21 mouse cellular contexts compared by ENCODE assay signal in the genomic region with DNA sequence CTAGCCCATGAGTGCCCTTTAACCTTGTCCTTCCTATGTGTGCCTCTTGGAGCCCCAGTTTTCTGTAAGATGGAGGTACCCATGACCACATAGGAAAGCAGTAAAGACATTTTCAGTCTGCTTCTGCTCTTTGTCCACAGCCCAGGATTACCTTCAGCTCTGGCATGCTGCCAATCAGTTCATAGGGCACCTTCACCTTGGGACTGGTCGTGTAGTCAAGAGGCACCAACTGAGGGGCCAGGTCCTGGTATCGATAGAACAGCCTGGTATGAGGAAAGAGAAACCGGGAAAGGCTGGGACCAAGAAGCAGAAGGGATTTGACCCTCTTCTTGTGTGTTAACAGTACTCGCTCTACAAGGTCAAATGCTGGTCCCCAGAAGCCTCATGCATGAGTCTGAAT. TPM values are rescaled to one million over a fixed set of nuclear protein-coding genes. Genes with fewer than 3 reads are reported as not detected.
"Had no signal": no experiment of that assay in that cellular context is flagged by ENCODE, and none has a peak within 500 bp of the region (broad histone marks: within the 10 kb centered on the region; RNA-seq: fewer than 3 reads in every experiment).

No protein-coding gene starts in this region.

- ATAC-seq: midbrain, embryonic 16.5 days had no signal

- H3K4me1 ChIP-seq: limb, embryonic 15.5 days; midbrain, embryonic 12.5 days; neural tube, embryonic 13.5 days had no signal

- H3K27ac ChIP-seq: limb, embryonic 15.5 days; liver, embryonic 14.5 days; midbrain, embryonic 12.5 days; neural tube, embryonic 13.5 days had no signal

- H3K36me3 ChIP-seq: limb, embryonic 15.5 days; midbrain, embryonic 12.5 days; neural tube, embryonic 13.5 days had no signal

- H3K9me3 ChIP-seq: limb, embryonic 15.5 days; midbrain, embryonic 12.5 days; neural tube, embryonic 13.5 days had no signal

- DNase-seq: layer of hippocampus, adult 9-11 months; layer of hippocampus, postnatal 36 days; lung, adult 18-20 months; retina, postnatal 1 day; right cerebral cortex, postnatal 4 days; spleen, adult 18-20 months; thymus, postnatal 36 days had no signal

- H3K4me2 ChIP-seq: limb, embryonic 15.5 days; midbrain, embryonic 12.5 days; neural tube, embryonic 13.5 days had no signal

- H3K4me3 ChIP-seq: limb, embryonic 15.5 days; midbrain, embryonic 12.5 days; neural tube, embryonic 13.5 days had no signal

- H3K9ac ChIP-seq: limb, embryonic 15.5 days; liver, embryonic 14.5 days; midbrain, embryonic 12.5 days; neural tube, embryonic 13.5 days had no signal

RNA-seq across cellular contexts. Expression of gene Cib3, which starts 2.4 kb away (rescaled TPM):
- total RNA-seq: left cerebral cortex, adult 8-10 months; megakaryocyte-erythroid progenitor cell, adult 5-6 weeks had no signal
- polyA plus RNA-seq: kidney, embryonic 16.5 days; limb, embryonic 11.5 days; limb, embryonic 15.5 days; midbrain, embryonic 12.5 days; neural tube, embryonic 13.5 days; stomach, embryonic 14.5 days had no signal

RNA-seq across cellular contexts. Expression of gene Gm11034, which starts 3.2 kb away (rescaled TPM):
- total RNA-seq: layer of hippocampus, adult 18-20 months; layer of hippocampus, postnatal 36 days; left cerebral cortex, adult 8-10 months; left cerebral cortex, postnatal 25 days; megakaryocyte-erythroid progenitor cell, adult 5-6 weeks had no signal
- polyA plus RNA-seq: kidney, embryonic 16.5 days; limb, embryonic 11.5 days; limb, embryonic 15.5 days; liver, embryonic 14.5 days; lung, embryonic 16.5 days; midbrain, embryonic 12.5 days; midbrain, embryonic 16.5 days; neural tube, embryonic 13.5 days; stomach, embryonic 14.5 days; thymus, postnatal 0 days had no signal

RNA-seq across cellular contexts. Expression of gene Hsh2d, which starts 20.8 kb away (rescaled TPM):
- total RNA-seq: layer of hippocampus, postnatal 36 days; left cerebral cortex, adult 8-10 months; left cerebral cortex, postnatal 25 days had no signal
- polyA plus RNA-seq: kidney, embryonic 16.5 days; limb, embryonic 11.5 days; limb, embryonic 15.5 days; midbrain, embryonic 12.5 days; midbrain, embryonic 16.5 days; neural tube, embryonic 13.5 days had no signal
